Mouse (Mus musculus) brain, embryonic 18.5 days (tissue): Measurements from ENCODE around the gene Olfr458.
"Not testable (repeated sequence)": the region's sequence is repeated elsewhere in the genome, so short reads cannot be mapped to it uniquely, and the experiment has no call there.

Source experiments
- DNase-seq: peaks from one replicate; pipeline ENCODE4 v3.0.0-alpha.2; 2012; ENCODE audit warnings: low read depth, low spot score

Gene Olfr458

GRCm38 (mm10) chr6:42465096-42465495 lies at the start of gene Olfr458:
Gene Olfr458, minus strand, starts transcription at chr6:42465196.
- DNase-seq: no peak

GRCm38 (mm10) chr6:42513461-42513860 lies 48.5 kb upstream of the Olfr458 start:
- no peak for DNase-seq

- DNase-seq: no peak
Measured at GRCm38 (mm10) chr6:42509311-42509710, 44.3 kb upstream of the Olfr458 start.

GRCm38 (mm10) chr6:42503478-42503877 lies 38.5 kb upstream of the Olfr458 start:
- DNase-seq: no peak

GRCm38 (mm10) chr6:42489731-42490130 lies 24.7 kb upstream of the Olfr458 start:
- DNase-seq: no peak

- no peak for DNase-seq
Measured at GRCm38 (mm10) chr6:42487114-42487513, 22.1 kb upstream of the Olfr458 start, which contains the start of gene Olfr456. Gene Olfr456, minus strand, starts transcription at chr6:42487214.

- no peak for DNase-seq
Measured at GRCm38 (mm10) chr6:42484633-42485032, 19.6 kb upstream of the Olfr458 start.

GRCm38 (mm10) chr6:42476235-42476634 lies 11.2 kb upstream of the Olfr458 start, which contains the start of gene Olfr457:
Gene Olfr457, minus strand, starts transcription at chr6:42476335.
- no peak for DNase-seq

- not testable (repeated sequence) for DNase-seq
Measured at GRCm38 (mm10) chr6:42471298-42471697, 6.3 kb upstream of the Olfr458 start.

GRCm38 (mm10) chr6:42470542-42470941 lies 5.5 kb upstream of the Olfr458 start:
- no peak for DNase-seq

- no peak for DNase-seq
Measured at GRCm38 (mm10) chr6:42447381-42447780, 17.6 kb downstream of the Olfr458 start.

- DNase-seq: no peak
Measured at GRCm38 (mm10) chr6:42444491-42444890, 20.5 kb downstream of the Olfr458 start.

GRCm38 (mm10) chr6:42441395-42441794 lies 23.6 kb downstream of the Olfr458 start:
- DNase-seq: no peak

GRCm38 (mm10) chr6:42435490-42435889 lies 29.5 kb downstream of the Olfr458 start:
- DNase-seq: no peak

- DNase-seq: no peak
Measured at GRCm38 (mm10) chr6:42434446-42434845, 30.6 kb downstream of the Olfr458 start, which contains the start of gene Tas2r126. Gene Tas2r126, plus strand, starts transcription at chr6:42434535.

- DNase-seq: no peak
Measured at GRCm38 (mm10) chr6:42433554-42433953, 31.4 kb downstream of the Olfr458 start.

- no peak for DNase-seq
Measured at GRCm38 (mm10) chr6:42426337-42426736, 38.7 kb downstream of the Olfr458 start.

- no peak for DNase-seq
Measured at GRCm38 (mm10) chr6:42424472-42424871, 40.5 kb downstream of the Olfr458 start.

- no peak for DNase-seq
Measured at GRCm38 (mm10) chr6:42421439-42421838, 43.6 kb downstream of the Olfr458 start.

- no peak for DNase-seq
Measured at GRCm38 (mm10) chr6:42419443-42419842, 45.6 kb downstream of the Olfr458 start.
